Mouse (Mus musculus): ENCODE results near the gene Jag2. TPM values are rescaled to one million over a fixed set of nuclear protein-coding genes. Genes with fewer than 3 reads are reported as not detected.
A peak's percentile ranks its signal among the peaks of the same experiment; 100 is the strongest.

The Jag2 gene
- polyA plus RNA-seq, 1 experiment from 2014 or later, result 4.7 TPM

- peaks cover 63% of the 10 kb centered on the region for H3K36me3 ChIP-seq
- no peak overlapping the region for H3K4me3 ChIP-seq
Observed at GRCm38 (mm10) chr12:112915587-112915986, 14.0 kb downstream of the Jag2 start.

DNA sequence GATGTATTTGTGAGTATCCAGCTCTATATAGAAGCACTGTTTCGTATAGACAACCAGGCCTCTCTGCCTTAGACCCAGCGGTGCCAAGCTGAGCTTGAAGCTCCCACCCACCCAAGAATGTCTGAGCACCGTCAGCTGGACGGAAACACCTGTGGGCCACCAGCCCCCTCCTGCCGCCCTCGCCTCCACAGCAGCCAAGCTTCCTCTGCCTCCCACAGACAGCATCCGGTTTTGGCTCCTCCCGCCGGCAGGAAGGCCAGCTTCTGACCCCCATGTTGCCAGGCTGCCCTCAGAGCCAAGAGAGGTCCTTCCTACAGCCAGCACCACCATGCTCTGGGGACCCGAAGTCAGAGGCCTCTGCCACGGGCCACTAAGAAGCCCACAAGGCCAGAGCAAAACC lies 15.0 kb downstream of the Jag2 start:
- Histone ChIP-seq H3K4me1 (replicated peaks) (peaks cover 42% of the 10 kb centered on the region), H3K27ac (0 out of 2 replicates have a peak overlapping the region, but pooled peaks have one; percentile 8), H3K4me3 (no peak overlapping the region), H3K36me3 (peaks cover 64% of the 10 kb centered on the region), H3K27me3 (ENCODE audit: insufficient read depth, poor library complexity, severe bottlenecking) (peaks cover 2% of the 10 kb centered on the region; the same call in 1 of the 2 replicates), H3K9me3 (no peaks in the 10 kb centered on the region)
- WGBS, result 83% methylated on average over 11 of the region's 11 CpGs
- DNase-seq (ENCODE audit: low spot score), result no peak

More at GRCm38 (mm10) chr12:112915587-112915986, 14.0 kb downstream of the Jag2 start:
- H3K27ac ChIP-seq, result 0 out of 2 replicates have a peak overlapping the region, but pooled peaks have one; percentile 3
- H3K9me3 ChIP-seq, result no peaks in the 10 kb centered on the region
- 85% methylated on average over 13 of the region's 13 CpGs for WGBS
- DNase-seq (ENCODE audit: low spot score), result no peak
- H3K4me1 ChIP-seq (replicated peaks), result peaks cover 51% of the 10 kb centered on the region
- peaks cover 8% of the 10 kb centered on the region; the same call in 1 of the 2 replicates for H3K27me3 ChIP-seq (ENCODE audit: insufficient read depth, poor library complexity, severe bottlenecking)

DNA sequence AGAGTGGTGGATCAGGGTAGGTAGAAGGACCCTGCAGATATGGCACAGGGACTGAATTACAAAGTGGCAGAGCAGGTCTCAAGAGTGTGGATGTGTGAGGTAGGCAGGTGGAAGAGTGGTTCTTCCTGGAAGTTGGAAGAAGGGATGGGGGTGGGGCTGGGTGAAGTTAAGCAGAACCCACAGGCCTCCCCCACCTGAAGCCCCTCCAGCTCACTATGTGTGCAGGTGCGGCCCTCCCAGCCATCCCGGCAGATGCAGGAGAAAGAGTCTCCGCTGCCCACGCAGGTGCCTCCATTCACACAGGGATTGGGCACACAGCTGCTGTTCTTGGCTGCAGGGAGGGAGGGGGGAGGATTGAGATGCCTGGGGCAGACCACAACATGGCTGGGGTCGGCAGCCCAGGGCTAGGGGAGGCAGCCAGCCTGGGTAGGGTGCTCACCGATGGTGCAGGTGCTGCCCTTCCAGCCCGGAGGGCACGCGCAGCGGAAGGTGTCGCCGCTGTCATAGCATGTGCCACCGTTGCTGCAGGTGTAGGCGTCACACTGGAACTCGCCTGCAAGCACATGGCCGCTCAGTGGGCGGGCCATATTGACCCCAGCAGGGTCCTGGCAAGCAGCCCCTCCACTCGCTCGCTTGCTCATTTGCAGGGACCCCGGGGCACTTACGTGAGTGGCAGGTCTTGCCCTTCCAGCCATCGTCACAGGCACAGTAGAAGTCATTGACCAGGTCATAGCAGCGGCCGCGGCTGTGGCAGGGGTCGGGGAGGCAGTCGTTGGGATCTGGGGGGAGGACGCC lies 16.4 kb downstream of the Jag2 start:
- Histone ChIP-seq H3K27ac (no peak overlapping the region), H3K36me3 (peaks cover 76% of the 10 kb centered on the region), H3K4me3 (no peak overlapping the region), H3K27me3 (ENCODE audit: insufficient read depth, poor library complexity, severe bottlenecking) (no peaks in the 10 kb centered on the region; the same call in 1 of the 2 replicates), H3K9me3 (no peaks in the 10 kb centered on the region), H3K4me1 (replicated peaks) (peaks cover 39% of the 10 kb centered on the region)
- 88% methylated on average over 28 of the region's 28 CpGs for WGBS
- no peak for DNase-seq (ENCODE audit: low spot score)

- 89% methylated on average over 17 of the region's 17 CpGs for WGBS
- no peaks in the 10 kb centered on the region for H3K27me3 ChIP-seq (ENCODE audit: insufficient read depth, poor library complexity, severe bottlenecking)
- no peaks in the 10 kb centered on the region for H3K9me3 ChIP-seq
- H3K4me3 ChIP-seq, result no peak overlapping the region
- H3K36me3 ChIP-seq, result peaks cover 82% of the 10 kb centered on the region
- no peak overlapping the region for H3K27ac ChIP-seq
- H3K4me1 ChIP-seq (replicated peaks), result peaks cover 26% of the 10 kb centered on the region
- DNase-seq (ENCODE audit: low spot score), result no peak
Observed at GRCm38 (mm10) chr12:112911701-112912100, 17.9 kb downstream of the Jag2 start.

DNA sequence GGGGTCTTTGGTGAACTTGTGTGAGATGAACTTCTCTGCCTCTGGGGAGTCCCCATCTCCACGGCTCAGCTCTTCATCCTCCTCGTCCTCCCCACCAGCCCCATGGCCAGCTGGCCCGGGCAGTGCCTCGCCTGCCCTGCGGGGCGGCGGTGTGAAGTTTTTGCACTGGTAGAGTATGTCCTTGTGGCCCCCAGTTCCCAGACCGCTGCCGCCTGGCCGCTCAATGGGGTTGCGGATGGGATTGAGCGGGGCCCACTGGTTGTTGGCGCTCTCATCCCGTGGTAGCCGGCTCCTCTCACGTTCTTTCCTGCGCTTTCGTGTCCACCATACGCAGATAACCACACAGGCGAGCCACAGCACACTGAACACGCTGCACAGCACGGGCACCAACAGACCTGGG lies 20.6 kb downstream of the Jag2 start:
- Histone ChIP-seq H3K36me3 (peaks cover 70% of the 10 kb centered on the region), H3K27ac (no peak overlapping the region)
- 95% methylated on average over 22 of the region's 22 CpGs for WGBS

GRCm38 (mm10) chr12:112905001-112905400 lies 24.6 kb downstream of the Jag2 start:
- H3K9me3 ChIP-seq, result no peaks in the 10 kb centered on the region
- H3K27me3 ChIP-seq (ENCODE audit: insufficient read depth, poor library complexity, severe bottlenecking), result no peaks in the 10 kb centered on the region
- WGBS, result 86% methylated on average over 5 of the region's 5 CpGs
- no peak overlapping the region for H3K27ac ChIP-seq
- no peak for DNase-seq (ENCODE audit: low spot score)
- no peak overlapping the region for H3K4me3 ChIP-seq
- H3K36me3 ChIP-seq, result peaks cover 31% of the 10 kb centered on the region
- peaks cover 10% of the 10 kb centered on the region; the same call in 1 of the 2 replicates for H3K4me1 ChIP-seq (replicated peaks)

More for the DNA sequence above, 20.6 kb downstream of the Jag2 start:
- Histone ChIP-seq H3K27me3 (ENCODE audit: insufficient read depth, poor library complexity, severe bottlenecking) (no peaks in the 10 kb centered on the region), H3K9me3 (no peaks in the 10 kb centered on the region), H3K4me1 (replicated peaks) (peaks cover 11% of the 10 kb centered on the region), H3K4me3 (no peak overlapping the region)
- no peak for DNase-seq (ENCODE audit: low spot score)

DNA sequence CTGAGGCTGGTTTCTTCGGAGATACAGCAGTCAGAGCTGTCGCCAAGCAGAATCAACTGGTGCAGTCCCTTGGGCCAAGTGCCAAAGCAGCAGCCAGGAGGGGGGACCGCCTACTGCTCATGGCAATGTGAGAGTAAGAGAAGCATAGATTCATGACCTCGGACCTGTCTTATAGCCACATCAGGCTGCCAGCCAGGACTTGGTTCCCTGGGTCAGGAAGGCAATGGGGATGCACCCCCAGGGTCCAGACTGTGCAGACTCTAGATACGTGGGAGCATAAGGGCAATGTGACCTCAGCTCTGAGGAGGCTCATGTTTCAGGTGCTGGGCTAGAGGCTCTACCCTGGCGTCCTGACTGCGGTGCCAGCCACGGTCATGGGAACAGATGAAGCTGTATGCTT lies 25.6 kb downstream of the Jag2 start:
- H3K9me3 ChIP-seq, result no peaks in the 10 kb centered on the region
- no peaks in the 10 kb centered on the region for H3K27me3 ChIP-seq (ENCODE audit: insufficient read depth, poor library complexity, severe bottlenecking)
- peaks cover 21% of the 10 kb centered on the region for H3K36me3 ChIP-seq
- 75% methylated on average over 8 of the region's 8 CpGs for WGBS
- H3K4me1 ChIP-seq (replicated peaks), result peaks cover 10% of the 10 kb centered on the region; the same call in 1 of the 2 replicates
- no peak overlapping the region for H3K27ac ChIP-seq
- no peak overlapping the region for H3K4me3 ChIP-seq
- DNase-seq (ENCODE audit: low spot score), result no peak

GRCm38 (mm10) chr12:112900641-112901040 lies 28.9 kb downstream of the Jag2 start:
- no peak for DNase-seq (ENCODE audit: low spot score)
- Histone ChIP-seq H3K4me1 (replicated peaks) (peaks cover 26% of the 10 kb centered on the region), H3K36me3 (peaks cover 3% of the 10 kb centered on the region; the same call in 1 of the 2 replicates), H3K27ac (no peak overlapping the region), H3K27me3 (ENCODE audit: insufficient read depth, poor library complexity, severe bottlenecking) (no peaks in the 10 kb centered on the region), H3K4me3 (no peak overlapping the region), H3K9me3 (no peaks in the 10 kb centered on the region)
- 90% methylated on average over 9 of the region's 9 CpGs for WGBS

DNA sequence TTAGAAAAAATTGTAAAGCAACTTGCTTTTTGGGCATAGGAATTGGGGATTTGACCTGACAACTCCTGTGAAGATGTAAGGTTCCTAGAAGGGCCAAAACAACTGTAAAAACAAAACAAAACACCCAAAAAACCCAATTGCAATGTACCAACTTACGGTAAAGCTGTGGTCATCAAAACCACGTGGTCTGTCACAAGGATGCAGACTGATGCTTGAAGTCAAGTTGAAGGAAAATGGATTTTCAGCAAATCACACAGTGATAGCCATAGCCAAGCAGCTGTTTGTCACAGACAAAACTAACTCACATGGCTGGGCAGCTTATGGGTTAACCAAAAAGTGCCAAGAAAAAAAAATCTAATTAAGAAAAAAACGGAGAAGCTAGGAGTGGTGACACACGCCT lies 30.6 kb downstream of the Jag2 start:
- WGBS, result 77% methylated on average over 4 of the region's 4 CpGs

GRCm38 (mm10) chr12:112898351-112898750 lies 31.2 kb downstream of the Jag2 start:
- WGBS, result 80% methylated on average over 12 of the region's 12 CpGs
- H3K4me3 ChIP-seq, result no peak overlapping the region
- H3K9me3 ChIP-seq, result no peaks in the 10 kb centered on the region
- peaks cover 23% of the 10 kb centered on the region for H3K4me1 ChIP-seq (replicated peaks)
- no peaks in the 10 kb centered on the region for H3K36me3 ChIP-seq
- no peak for DNase-seq (ENCODE audit: low spot score)
- H3K27ac ChIP-seq, result no peak overlapping the region
- peaks cover 6% of the 10 kb centered on the region; the same call in 1 of the 2 replicates for H3K27me3 ChIP-seq (ENCODE audit: insufficient read depth, poor library complexity, severe bottlenecking)

More for the DNA sequence above, 30.6 kb downstream of the Jag2 start:
- no peak for DNase-seq (ENCODE audit: low spot score)
- no peak overlapping the region for H3K27ac ChIP-seq
- peaks cover 5% of the 10 kb centered on the region; the same call in 1 of the 2 replicates for H3K27me3 ChIP-seq (ENCODE audit: insufficient read depth, poor library complexity, severe bottlenecking)
- H3K36me3 ChIP-seq, result no peaks in the 10 kb centered on the region
- H3K4me3 ChIP-seq, result no peak overlapping the region
- H3K4me1 ChIP-seq (replicated peaks), result peaks cover 29% of the 10 kb centered on the region
- H3K9me3 ChIP-seq, result no peaks in the 10 kb centered on the region

GRCm38 (mm10) chr12:112897522-112898212 lies 31.9 kb downstream of the Jag2 start:
- Histone ChIP-seq H3K36me3 (no peaks in the 10 kb centered on the region), H3K4me1 (replicated peaks) (peaks cover 23% of the 10 kb centered on the region), H3K9me3 (no peaks in the 10 kb centered on the region), H3K27me3 (ENCODE audit: insufficient read depth, poor library complexity, severe bottlenecking) (peaks cover 6% of the 10 kb centered on the region; the same call in 1 of the 2 replicates), H3K4me3 (0 out of 2 replicates have a peak overlapping the region, but pooled peaks have one; percentile 18), H3K27ac (peak overlapping the region; percentile 45; the same call in 1 of the 2 replicates)
- peak; percentile 56 for DNase-seq (ENCODE audit: low spot score)
- 47% methylated on average over 16 of the region's 16 CpGs for WGBS

DNA sequence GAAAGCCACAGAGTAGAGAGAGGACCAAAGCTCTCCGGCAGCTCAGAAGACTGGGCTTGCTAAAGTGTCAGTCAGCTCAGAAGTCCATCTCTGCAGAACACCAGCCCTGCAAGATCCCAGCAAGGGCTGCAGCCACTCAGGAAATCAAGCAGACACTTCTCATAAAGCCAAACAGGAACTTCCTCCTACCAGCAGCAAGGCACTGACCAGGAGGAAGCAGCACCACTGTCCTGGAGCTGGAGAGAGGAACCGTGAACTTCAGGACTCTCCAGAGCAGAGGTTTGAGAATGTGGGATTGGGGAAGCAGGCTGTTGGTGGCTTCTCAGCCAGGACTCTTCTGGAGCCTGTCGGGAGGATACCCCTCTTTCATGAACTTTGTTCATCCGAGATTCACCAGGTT lies 34.6 kb downstream of the Jag2 start:
- Histone ChIP-seq H3K4me3 (no peak overlapping the region), H3K27ac (no peak overlapping the region), H3K36me3 (no peaks in the 10 kb centered on the region), H3K27me3 (ENCODE audit: insufficient read depth, poor library complexity, severe bottlenecking) (peaks cover 6% of the 10 kb centered on the region; the same call in 1 of the 2 replicates), H3K9me3 (no peaks in the 10 kb centered on the region), H3K4me1 (replicated peaks) (peaks cover 21% of the 10 kb centered on the region)
- 74% methylated on average over 4 of the region's 4 CpGs for WGBS
- no peak for DNase-seq (ENCODE audit: low spot score)

Data from hindbrain, embryonic 10.5 days (tissue).